ENCODE assay signal across 14 mouse cellular contexts in genomic region chr17:29494732-29495076, GRCm38 (mm10). TPM values are rescaled to one million over a fixed set of nuclear protein-coding genes. Genes with fewer than 3 reads are reported as not detected.
A peak's percentile ranks its signal among the peaks of the same experiment; 100 is the strongest.
DNase-seq lines count a peak whose midpoint lies in the region; ATAC-seq and TF ChIP-seq lines count a peak whose summit lies in the region.
"Had no signal": no experiment of that assay in that cellular context is flagged by ENCODE, and none has a peak within 500 bp of the region (broad histone marks: within the 10 kb centered on the region; RNA-seq: fewer than 3 reads in every experiment).

No protein-coding gene starts in this region.

- H3K4me1 ChIP-seq in heart, embryonic 14.5 days (ENCODE audit: control insufficient read depth in 2 of 2, insufficient read depth in 2 of 2, low read length in 2 of 2): peaks cover 0 to 8% of the 10 kb centered on the region in 2 experiments; a peak in 2 of 4 replicates
- H3K4me1 ChIP-seq in heart, adult 2 months (ENCODE audit: control insufficient read depth, insufficient read depth, low read length): peaks cover 6% of the 10 kb centered on the region
- H3K4me1 ChIP-seq in spleen, adult 2 months (ENCODE audit: control insufficient read depth, insufficient read depth, insufficient read length): peaks cover 22% of the 10 kb centered on the region
- peaks cover 56% of the 10 kb centered on the region for H3K4me1 ChIP-seq in liver, embryonic 16.5 days (ENCODE audit: control insufficient read depth, low read depth, low read length)

- H3K27ac ChIP-seq in heart, embryonic 14.5 days (replicated peaks in 1 of 2; ENCODE audit: control insufficient read depth in 1 of 2, insufficient read depth in 1 of 2, low read depth in 2 of 2, low read length in 2 of 2): no peak overlapping the region
- H3K27ac ChIP-seq in heart, adult 2 months: no peak overlapping the region
- H3K27ac ChIP-seq in spleen, adult 2 months (ENCODE audit: insufficient read depth, low read length): peak overlapping the region; percentile 40
- H3K27ac ChIP-seq in liver, embryonic 16.5 days (ENCODE audit: low read length): peak overlapping the region; percentile 98

- H3K36me3 ChIP-seq in heart, embryonic 14.5 days (ENCODE audit: control insufficient read depth, insufficient read depth, low read length): peaks cover 23% of the 10 kb centered on the region
- H3K36me3 ChIP-seq in heart, adult 2 months (ENCODE audit: control insufficient read depth, insufficient read depth, low read length): peaks cover 12% of the 10 kb centered on the region
- H3K36me3 ChIP-seq in spleen, adult 2 months (ENCODE audit: control insufficient read depth, insufficient read depth, low read length): peaks cover 16% of the 10 kb centered on the region
- H3K36me3 ChIP-seq in liver, embryonic 16.5 days (ENCODE audit: control insufficient read depth, insufficient read depth): peaks cover 36% of the 10 kb centered on the region

- no peak overlapping the region for H3K4me3 ChIP-seq in heart, embryonic 14.5 days (ENCODE audit: control insufficient read depth in 1 of 2, insufficient read depth in 1 of 2, low read depth in 1 of 2, low read length in 2 of 2)
- H3K4me3 ChIP-seq in heart, adult 2 months: no peak overlapping the region
- peak overlapping the region; percentile 31; the same call in 1 of the 2 replicates for H3K4me3 ChIP-seq in spleen, adult 2 months (ENCODE audit: extremely low read depth, insufficient read depth, insufficient read length)
- H3K4me3 ChIP-seq in liver, embryonic 16.5 days (ENCODE audit: low read depth, low read length): peak overlapping the region; percentile 96

- H3K27me3 ChIP-seq in heart, embryonic 14.5 days (ENCODE audit: control insufficient read depth, insufficient read depth, low read length): no peaks in the 10 kb centered on the region
- H3K27me3 ChIP-seq in heart, adult 2 months (ENCODE audit: control insufficient read depth, insufficient read depth, low read length): no peaks in the 10 kb centered on the region
- no peaks in the 10 kb centered on the region for H3K27me3 ChIP-seq in spleen, adult 2 months (ENCODE audit: control insufficient read depth, insufficient read depth, low read length)
- H3K27me3 ChIP-seq in liver, embryonic 16.5 days (ENCODE audit: control insufficient read depth, insufficient read depth, low read depth, low read length): no peaks in the 10 kb centered on the region

- no peak for TF ChIP-seq POLR2A in heart, adult 2 months (IDR thresholded peaks at IDR 0.05; ENCODE audit: insufficient read depth, low read depth, low read length)
- TF ChIP-seq POLR2A in spleen, adult 2 months (IDR thresholded peaks at IDR 0.05; ENCODE audit: low read depth, low read length): no peak

- no peak for TF ChIP-seq EP300 in heart, adult 2 months (IDR thresholded peaks at IDR 0.05; ENCODE audit: insufficient read depth, low read depth, low read length)

- H3K4me2 ChIP-seq in heart, embryonic 14.5 days (ENCODE audit: low read length): 0 out of 2 replicates have a peak overlapping the region, but pooled peaks have one; percentile 2
- peak overlapping the region; percentile 70 for H3K4me2 ChIP-seq in liver, embryonic 16.5 days (ENCODE audit: low read depth, low read length)

- no peak for ATAC-seq in heart, embryonic 14.5 days (ENCODE audit: insufficient number of reproducible peaks, insufficient read depth, low FRiP score, low read depth)
- ATAC-seq in liver, embryonic 16.5 days (ENCODE audit: low read depth): no peak

- WGBS in heart, embryonic 14.5 days: 74% methylated on average over 7 of the region's 8 CpGs
- 60% methylated on average over 8 of the region's 8 CpGs for WGBS in heart, adult 2 months
- WGBS in spleen, adult 2 months: 36% methylated on average over 7 of the region's 8 CpGs
- WGBS in liver, embryonic 16.5 days (ENCODE audit: insufficient replicate concordance): 63% methylated on average over 6 of the region's 8 CpGs

- H3K9ac ChIP-seq in heart, embryonic 14.5 days (ENCODE audit: low read length): no peak overlapping the region
- H3K9ac ChIP-seq in heart, adult 2 months (ENCODE audit: low read depth, low read length): no peak overlapping the region
- H3K9ac ChIP-seq in liver, embryonic 16.5 days (ENCODE audit: low read depth, low read length): peak overlapping the region; percentile 100

- peak; percentile 58 for DNase-seq in adrenal gland, adult 2 months
- no peak for DNase-seq in adrenal gland, adult 18-20 months (ENCODE audit: low spot score in 2 of 2)
- no peak for DNase-seq in heart, adult 2 months
- no peak for DNase-seq in spleen, adult 2 months (ENCODE audit: low read depth in 1 of 2, low spot score in 2 of 2)
- no peak for DNase-seq in spleen, adult 12 weeks (ENCODE audit: low spot score)
- DNase-seq in kidney, adult 9 months: no peak
- DNase-seq: embryo, embryonic 11 days; kidney, postnatal 36 days had no signal

- H3K79me2 ChIP-seq in heart, adult 2 months (replicated peaks; ENCODE audit: control insufficient read depth, insufficient read depth, low read length): peaks cover 8% of the 10 kb centered on the region; the same call in 1 of the 2 replicates

- TF ChIP-seq CTCF in heart, adult 2 months (IDR thresholded peaks at IDR 0.05): no peak
- no peak for TF ChIP-seq CTCF in spleen, adult 2 months (IDR thresholded peaks at IDR 0.05; ENCODE audit: extremely low read depth, insufficient read depth, insufficient read length, insufficient replicate concordance)

- no peaks in the 10 kb centered on the region for H3K9me3 ChIP-seq in heart, embryonic 14.5 days (ENCODE audit: control insufficient read depth, low read length)
- no peaks in the 10 kb centered on the region for H3K9me3 ChIP-seq in liver, embryonic 16.5 days (replicated peaks; ENCODE audit: control insufficient read depth, low read length)

- intact Hi-C loops in heart, adult 2 months (cut with DNase I): loop anchor here (5.0 kb wide), 1 partner anchor 227 kb away; the partner anchor contains the start of gene BC004004

RNA-seq across cellular contexts. Expression of gene Pim1, which starts 4.2 kb away (rescaled TPM):
- 100 to 1,000 TPM; 120 to 124 TPM for total RNA-seq in adrenal gland, adult 2 months (2021)
- 150 and 153 TPM in 2 replicates for polyA plus RNA-seq in adrenal gland, adult 2 months (2012; rRNA removed)
- 100 to 1,000 TPM; 132 to 171 TPM for total RNA-seq in adrenal gland, adult 18-20 months (2021)
- 14.1 and 16.5 TPM in 2 replicates for polyA plus RNA-seq in heart, embryonic 14.5 days (2014; fragmentation: Nextera tagmentation; extraction: Ambion mirVana)
- 10 to 100 TPM; 17.2 to 20.5 TPM for total RNA-seq in heart, adult 2 months (2021)
- polyA plus RNA-seq in heart, adult 2 months (2012; rRNA removed): 24.6 and 27.9 TPM in 2 replicates
- 56.6 and 90.2 TPM in 2 replicates for polyA plus RNA-seq in spleen, adult 2 months (2012; rRNA removed)
- polyA plus RNA-seq in liver, embryonic 16.5 days (2015; fragmentation: Nextera tagmentation; extraction: Ambion mirVana): 74.7 and 80.0 TPM in 2 replicates

RNA-seq across cellular contexts. Expression of gene Gm17657, which starts 54.7 kb away (rescaled TPM):
- total RNA-seq in adrenal gland, adult 2 months (2021): not detected
- polyA plus RNA-seq in adrenal gland, adult 2 months (2012; rRNA removed): not detected in 2 replicates
- not detected for total RNA-seq in adrenal gland, adult 18-20 months (2021)
- polyA plus RNA-seq in heart, embryonic 14.5 days (2014; fragmentation: Nextera tagmentation; extraction: Ambion mirVana): not detected in 2 replicates
- total RNA-seq in heart, adult 2 months (2021): not detected
- not detected in 2 replicates for polyA plus RNA-seq in heart, adult 2 months (2012; rRNA removed)
- not detected in 2 replicates for polyA plus RNA-seq in spleen, adult 2 months (2012; rRNA removed)
- not detected in 2 replicates for polyA plus RNA-seq in liver, embryonic 16.5 days (2015; fragmentation: Nextera tagmentation; extraction: Ambion mirVana)
- total RNA-seq: megakaryocyte-erythroid progenitor cell, adult 5-6 weeks; neutrophil, adult 5-6 weeks had no signal
- polyA plus RNA-seq: hindbrain, embryonic 11.5 days; limb, embryonic 11.5 days had no signal

RNA-seq across cellular contexts. Expression of gene Tbc1d22b, which starts 54.9 kb away (rescaled TPM):
- total RNA-seq in adrenal gland, adult 2 months (2021): 10 to 100 TPM; 24.2 to 30.5 TPM
- 25.7 and 30.6 TPM in 2 replicates for polyA plus RNA-seq in adrenal gland, adult 2 months (2012; rRNA removed)
- 10 to 100 TPM; 25.4 to 30.2 TPM for total RNA-seq in adrenal gland, adult 18-20 months (2021)
- polyA plus RNA-seq in heart, embryonic 14.5 days (2014; fragmentation: Nextera tagmentation; extraction: Ambion mirVana): 8.1 and 10.2 TPM in 2 replicates
- 10 to 100 TPM; 12.8 to 13.8 TPM for total RNA-seq in heart, adult 2 months (2021)
- 15.3 and 16.9 TPM in 2 replicates for polyA plus RNA-seq in heart, adult 2 months (2012; rRNA removed)
- polyA plus RNA-seq in spleen, adult 2 months (2012; rRNA removed): 15.5 and 17.7 TPM in 2 replicates
- polyA plus RNA-seq in liver, embryonic 16.5 days (2015; fragmentation: Nextera tagmentation; extraction: Ambion mirVana): 2.7 TPM in 2 replicates

RNA-seq across cellular contexts. Expression of gene Tmem217, which starts 57.5 kb away (rescaled TPM):
- total RNA-seq in adrenal gland, adult 2 months (2021): not detected
- 0.88 and 1.6 TPM in 2 replicates for polyA plus RNA-seq in adrenal gland, adult 2 months (2012; rRNA removed)
- not detected for total RNA-seq in adrenal gland, adult 18-20 months (2021)
- 0.41 TPM in 1 of 2 replicates, not detected in the other for polyA plus RNA-seq in heart, embryonic 14.5 days (2014; fragmentation: Nextera tagmentation; extraction: Ambion mirVana)
- total RNA-seq in heart, adult 2 months (2021): not detected
- 0.47 TPM in 1 of 2 replicates, not detected in the other for polyA plus RNA-seq in heart, adult 2 months (2012; rRNA removed)
- not detected in 2 replicates for polyA plus RNA-seq in spleen, adult 2 months (2012; rRNA removed)
- polyA plus RNA-seq in liver, embryonic 16.5 days (2015; fragmentation: Nextera tagmentation; extraction: Ambion mirVana): 0.22 TPM in 1 of 2 replicates, not detected in the other
- total RNA-seq: megakaryocyte-erythroid progenitor cell, adult 5-6 weeks; neutrophil, adult 5-6 weeks had no signal

Comparison
In these comparisons a context has a peak if more than half of its experiments do, and no peak if none do; other contexts are left out.
1. H3K27ac ChIP-seq: peak in spleen, adult 2 months (single experiment) and liver, embryonic 16.5 days (single experiment); none in heart, embryonic 14.5 days (0 of 2) and heart, adult 2 months (single experiment).
2. H3K4me3 ChIP-seq: peak in spleen, adult 2 months (single experiment) and liver, embryonic 16.5 days (single experiment); none in heart, embryonic 14.5 days (0 of 2) and heart, adult 2 months (single experiment).